Mouse (Mus musculus) CD8-positive naive resting alpha-beta T cell, adult 2 months (primary cell): Measurements from ENCODE around the gene Gipc3.

Experiments used
- DNase-seq, 2 experiments: peaks; one replicate each; pipeline ENCODE4 v3.0.0; 2022; ENCODE audit warnings: low read depth in 2 of 2, low spot score in 2 of 2

Gene Gipc3

DNA sequence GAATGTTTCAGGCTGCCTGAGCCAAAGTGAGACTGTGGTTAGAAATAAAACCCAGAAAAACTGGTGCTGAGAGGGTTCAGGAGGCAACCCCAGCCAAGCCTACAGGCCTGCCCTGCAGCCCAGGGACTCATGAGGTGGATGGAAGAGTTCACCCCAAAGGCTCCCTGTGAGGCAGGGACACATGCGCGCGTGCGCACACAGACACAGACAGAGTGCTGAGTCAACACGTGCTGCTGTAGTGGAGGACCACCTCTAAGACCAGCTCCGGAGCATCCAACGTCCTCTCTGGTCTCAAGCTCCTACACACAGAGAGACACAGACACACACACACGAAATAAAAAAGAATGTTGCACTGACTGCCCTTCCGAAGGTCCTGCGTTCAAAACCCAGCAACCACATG, 32.3 kb upstream of the Gipc3 start:
- DNase-seq, result no peak

DNA sequence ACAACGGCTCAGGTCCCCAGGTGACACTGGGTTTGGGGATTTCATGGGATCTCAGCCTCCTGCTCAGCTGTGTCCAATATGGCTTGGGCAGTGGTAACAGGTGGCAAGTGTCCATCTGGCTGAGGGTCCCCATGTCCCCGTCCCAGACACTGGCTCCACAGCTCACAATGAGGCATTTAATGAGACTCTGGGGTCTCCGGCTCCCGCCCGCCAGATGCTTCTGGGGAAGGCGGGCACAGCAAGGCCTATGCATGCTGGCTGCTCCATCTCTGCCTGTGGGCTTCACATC, 24.1 kb upstream of the Gipc3 start:
- DNase-seq, result no peak

GRCm38 (mm10) chr10:81366477-81367206, 23.6 kb upstream of the Gipc3 start:
- no peak for DNase-seq

- DNase-seq, result no peak
Observed at GRCm38 (mm10) chr10:81365672-81366476, 22.8 kb upstream of the Gipc3 start, which contains the start of gene 4930404N11Rik. Gene 4930404N11Rik (minus strand): TSS chr10:81365816.

DNA sequence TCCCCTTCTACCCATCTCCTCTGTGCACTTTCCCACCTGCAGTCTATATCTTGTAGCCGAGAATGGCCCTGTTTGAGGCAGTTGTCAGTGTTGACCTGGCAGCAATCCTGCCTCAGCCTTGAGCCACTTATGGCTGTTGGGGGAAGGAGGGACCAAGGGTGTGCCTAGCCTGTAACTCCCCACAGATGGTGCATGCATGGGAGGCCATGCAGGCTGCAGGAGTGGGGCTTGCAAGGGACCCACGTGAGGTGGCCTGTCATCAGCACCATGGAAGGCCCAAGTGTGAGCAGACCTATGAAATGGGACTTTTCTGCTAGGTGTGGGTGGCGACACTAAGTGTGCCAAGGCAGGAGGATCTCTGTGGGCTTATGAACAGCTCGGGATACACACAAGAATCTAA, 22.0 kb upstream of the Gipc3 start:
- no peak for DNase-seq

DNA sequence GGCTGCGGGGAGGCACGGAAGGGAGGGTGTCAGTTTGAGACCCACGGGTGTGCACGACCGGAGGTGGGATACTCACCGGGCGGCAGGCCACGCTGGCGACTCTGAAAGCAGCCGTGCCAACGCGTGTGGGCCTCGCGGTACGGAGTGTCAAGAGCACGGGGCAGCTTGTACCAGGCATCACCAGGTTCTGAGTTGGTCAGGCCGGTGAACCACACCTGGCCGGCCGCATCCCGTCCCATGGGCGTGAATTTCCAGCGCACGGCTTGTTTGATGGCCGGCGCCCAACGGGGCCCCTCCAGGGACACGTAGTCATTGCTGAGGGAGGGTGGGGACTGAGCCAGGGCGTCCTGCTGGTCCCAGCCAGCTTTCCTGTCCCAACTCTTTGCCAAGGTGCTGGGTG, 21.6 kb upstream of the Gipc3 start:
- no peak for DNase-seq

DNA sequence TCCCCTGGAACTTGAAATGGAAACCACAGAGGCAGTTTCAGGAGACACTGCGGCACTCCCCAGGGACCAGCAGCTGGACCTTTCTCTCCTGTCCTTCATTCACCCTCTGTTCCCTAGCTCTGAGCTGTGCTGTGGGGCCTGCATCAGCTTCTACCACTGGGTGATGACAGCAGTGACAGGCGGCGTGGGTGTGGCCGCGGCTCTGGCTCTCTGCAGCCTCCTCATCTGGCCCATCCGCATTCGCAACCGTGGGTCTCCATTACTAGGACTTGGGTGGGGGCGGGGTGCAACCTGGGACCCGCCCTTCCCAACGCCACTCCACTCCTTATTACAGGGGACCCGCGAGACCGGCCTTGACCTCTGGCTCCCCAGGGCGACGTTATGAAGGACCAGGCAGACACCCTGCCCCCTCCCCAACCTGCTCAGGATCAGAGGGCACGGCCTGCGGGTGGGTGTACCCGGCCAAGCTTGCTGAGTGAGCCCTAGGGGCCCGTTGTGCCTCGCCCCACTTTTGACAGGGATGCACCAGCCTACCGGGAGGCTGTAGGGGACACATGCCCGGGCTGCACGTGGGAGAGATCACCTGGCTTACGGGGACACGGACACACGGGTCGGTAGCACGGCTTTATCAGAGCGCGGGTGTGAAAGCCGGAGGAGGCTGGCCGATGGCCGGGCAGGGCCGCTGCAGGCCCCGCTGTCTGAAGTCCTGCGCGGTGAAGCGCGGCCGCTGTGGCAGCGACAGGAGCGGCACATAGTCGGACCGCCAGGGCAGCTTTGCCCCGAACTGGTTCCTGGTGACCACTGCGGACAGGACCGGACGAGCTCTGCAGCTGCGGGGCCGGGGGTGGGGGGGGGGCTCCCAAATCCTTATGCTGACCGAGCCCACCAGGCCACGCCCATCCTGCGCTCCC, 20.6 kb upstream of the Gipc3 start:
- no peak for DNase-seq

DNA sequence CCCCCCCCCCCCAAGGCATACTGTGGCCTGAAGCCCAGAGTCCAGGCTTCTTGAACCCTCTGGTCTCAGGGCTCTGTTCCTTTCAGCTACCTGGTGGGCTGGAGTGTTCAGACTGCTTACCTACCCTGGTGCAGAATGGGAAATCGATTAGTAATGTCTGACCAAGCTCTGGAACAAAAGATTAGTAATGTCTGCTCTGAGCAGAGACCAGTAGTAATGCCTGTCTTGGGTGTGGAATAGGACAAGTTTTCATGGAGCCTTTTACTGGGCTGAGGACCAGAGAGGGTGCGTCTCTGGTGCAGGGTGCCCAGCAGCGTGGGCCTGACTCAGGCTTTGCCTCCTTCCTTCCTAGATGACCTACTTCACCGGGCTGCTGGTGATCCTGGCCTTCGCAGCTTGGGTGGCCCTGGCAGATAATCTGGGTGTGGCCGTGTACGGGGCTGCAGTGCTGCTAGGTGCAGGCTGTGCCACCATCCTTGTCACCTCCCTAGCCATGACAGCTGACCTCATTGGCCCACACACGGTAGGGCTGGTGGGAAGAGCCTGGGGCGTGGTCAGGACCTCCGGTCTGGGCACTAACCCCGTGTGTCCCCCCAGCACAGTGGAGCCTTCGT, 19.4 kb upstream of the Gipc3 start:
- DNase-seq, result no peak

DNA sequence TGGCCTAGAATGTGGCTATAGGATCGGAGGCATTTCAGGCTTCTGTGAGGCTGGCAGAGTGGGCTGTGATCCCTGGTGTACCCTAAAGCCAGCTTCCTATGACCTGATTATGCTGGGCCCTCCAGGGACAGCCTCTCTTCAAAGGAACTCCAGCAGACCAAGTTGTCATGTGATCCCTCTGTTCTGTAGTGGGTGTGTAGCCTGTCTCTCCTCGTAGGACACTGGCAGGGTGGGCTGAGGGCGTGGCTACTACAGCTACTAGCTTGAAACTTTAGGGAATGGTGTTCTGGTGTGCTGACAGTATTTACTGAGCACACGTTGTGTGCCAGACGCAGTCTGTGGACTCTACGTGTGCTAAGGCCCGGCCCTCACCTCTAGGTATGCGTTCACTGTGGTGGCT, 17.7 kb upstream of the Gipc3 start:
- DNase-seq, result no peak

DNA sequence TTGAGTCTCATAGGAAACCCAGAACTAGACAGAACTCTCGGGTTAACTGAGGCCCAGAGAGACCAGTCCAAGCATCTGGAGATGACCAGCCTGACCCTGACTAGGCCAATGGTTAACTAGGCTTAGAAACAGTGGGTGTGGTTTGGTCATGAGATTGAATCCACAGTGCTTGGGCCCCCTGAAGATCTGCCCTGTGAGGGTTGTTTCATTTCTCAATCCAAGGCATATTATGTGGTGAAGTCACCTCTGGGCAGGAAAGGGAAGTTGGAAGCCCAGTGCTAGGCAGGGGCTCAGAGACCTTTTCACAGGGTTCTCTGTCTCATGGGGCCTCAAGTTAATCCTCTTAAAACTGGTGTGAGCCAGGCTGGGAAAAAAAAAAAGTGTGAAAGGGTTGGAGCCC, 15.8 kb upstream of the Gipc3 start:
- DNase-seq, result no peak

- DNase-seq, result no peak
Observed at GRCm38 (mm10) chr10:81358209-81358608, 15.1 kb upstream of the Gipc3 start.

DNA sequence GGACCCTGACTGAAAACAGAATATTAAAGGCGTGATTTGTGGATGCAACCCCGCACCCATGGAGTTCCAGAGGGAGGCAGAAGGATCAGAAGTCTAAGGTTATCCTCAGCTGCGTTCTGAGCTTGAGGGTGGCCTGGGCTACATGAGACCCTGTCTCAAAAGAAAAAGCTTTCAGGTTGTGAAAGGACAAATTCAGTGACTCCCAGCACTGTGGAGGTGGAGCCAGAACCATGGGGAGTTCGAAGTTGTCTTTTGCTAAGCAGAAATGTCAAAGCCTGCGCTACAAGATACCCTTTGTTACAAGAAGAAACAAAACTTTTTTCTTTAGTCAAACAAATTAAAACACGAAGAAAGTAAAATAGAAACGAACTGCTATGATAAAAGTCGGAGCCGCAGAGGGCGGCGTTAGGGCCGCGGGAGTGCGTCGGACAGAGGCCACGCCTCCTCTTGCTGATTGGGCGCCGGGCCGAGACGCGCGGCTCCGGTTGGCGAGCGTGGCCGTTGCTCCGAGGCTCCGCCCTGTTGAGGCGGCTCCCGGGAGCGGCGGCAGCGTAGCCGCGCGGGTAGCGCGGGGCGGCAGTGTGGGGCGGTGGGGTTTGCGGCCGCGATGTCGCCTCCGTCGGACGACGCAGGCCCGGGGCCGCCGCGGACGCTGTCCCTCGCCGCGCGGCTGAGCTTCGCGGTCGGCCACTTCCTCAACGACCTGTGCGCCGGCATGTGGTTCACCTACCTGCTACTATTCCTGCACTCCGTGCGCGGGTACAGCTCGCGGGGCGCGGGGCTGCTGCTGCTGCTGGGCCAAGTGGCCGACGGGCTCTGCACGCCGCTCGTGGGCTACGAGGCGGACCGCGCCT, 14.2 kb upstream of the Gipc3 start, which contains the start of gene Mfsd12:
Gene Mfsd12, plus strand, starts transcription at position 501 of the 854 bp plus-strand sequence.
- peak; percentile 76 to 77 for DNase-seq

GRCm38 (mm10) chr10:81356352-81356990, 13.4 kb upstream of the Gipc3 start:
- DNase-seq, result no peak

DNA sequence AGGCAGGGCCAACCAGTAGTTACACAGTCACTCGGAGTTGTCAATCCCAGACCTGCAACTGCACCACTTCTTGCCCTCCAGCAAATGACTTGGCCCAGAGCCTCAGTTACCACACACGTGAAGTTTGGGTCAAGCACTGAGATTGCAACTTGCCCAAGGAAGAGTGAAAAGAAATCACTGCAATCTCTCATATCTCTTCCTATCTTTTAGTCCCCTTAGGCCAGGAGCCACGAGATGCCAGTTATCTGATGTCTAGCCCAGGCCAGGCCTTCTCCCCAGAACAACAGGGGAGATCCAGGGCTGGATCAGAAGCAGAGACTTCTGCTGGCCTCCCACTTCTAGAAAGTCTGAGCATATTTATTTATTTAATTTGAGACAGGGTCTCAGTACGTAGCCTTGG, 12.5 kb upstream of the Gipc3 start:
- no peak for DNase-seq

DNA sequence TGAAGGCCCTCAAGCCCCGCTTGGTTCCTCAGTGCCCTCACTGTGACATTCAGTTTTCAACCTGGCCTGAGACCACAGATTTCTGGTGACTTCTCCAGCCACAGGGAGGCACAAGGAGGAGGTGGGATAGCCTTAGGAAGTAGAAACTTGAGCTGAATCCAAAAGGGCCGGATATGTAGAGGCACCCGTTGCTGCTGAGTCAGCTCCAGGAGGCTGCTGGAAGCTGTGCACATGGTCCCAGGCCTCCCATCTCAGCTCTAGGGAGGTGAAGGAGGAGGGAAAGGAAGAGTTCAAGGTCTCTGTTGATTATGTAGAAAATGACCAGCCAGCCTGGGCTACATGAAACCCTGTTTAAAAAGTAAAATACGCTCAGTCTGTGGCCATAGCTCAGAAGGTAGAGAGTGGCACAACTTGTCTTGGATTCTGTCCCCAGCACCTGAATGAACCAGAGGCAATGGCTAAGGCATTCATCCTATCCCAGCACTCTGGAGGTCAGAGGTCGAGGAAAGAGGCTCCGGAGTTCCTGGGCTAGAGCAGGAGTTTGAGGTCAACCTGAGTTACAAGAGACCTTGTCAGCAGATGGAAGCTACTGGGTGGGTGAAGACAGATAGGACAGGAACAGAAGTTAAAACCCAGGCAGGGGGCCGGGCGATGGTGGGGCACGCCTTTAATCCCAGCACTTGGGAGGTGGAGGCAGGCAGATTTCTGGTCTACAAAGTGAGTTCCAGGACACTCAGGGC, 11.8 kb upstream of the Gipc3 start:
- no peak for DNase-seq

DNA sequence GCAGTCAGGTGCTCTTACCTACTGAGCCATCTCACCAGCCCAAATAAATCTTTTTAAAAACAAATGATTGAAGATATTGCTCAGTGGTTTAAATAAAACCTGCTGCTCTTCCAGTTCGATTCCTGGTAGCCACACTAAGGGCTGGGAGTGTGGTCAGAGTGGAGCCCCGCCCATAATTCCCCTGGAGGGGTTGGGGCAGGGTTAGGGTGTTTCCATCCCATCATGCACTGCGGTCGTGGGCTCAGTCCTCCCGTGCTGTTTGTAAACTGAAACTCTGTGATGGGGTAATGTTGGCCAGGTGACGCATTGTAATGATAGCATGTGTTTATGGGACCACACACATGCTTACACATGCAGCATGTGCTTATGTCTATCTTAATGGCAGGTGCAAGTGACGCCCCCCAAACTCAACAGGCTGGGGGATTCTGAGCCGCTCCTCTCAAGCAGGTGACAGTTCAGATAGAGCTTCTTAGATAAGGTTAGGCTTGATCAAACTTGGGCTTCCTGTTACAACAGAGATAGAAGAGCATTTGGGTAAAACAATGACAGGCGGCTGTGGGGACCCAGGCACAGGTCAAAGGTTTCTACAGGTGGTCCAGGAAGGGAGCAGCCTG, 8.7 kb upstream of the Gipc3 start:
- peak; percentile 37 to 58 for DNase-seq

GRCm38 (mm10) chr10:81350351-81351063, 7.4 kb upstream of the Gipc3 start, which contains the start of gene Hmg20b:
Gene Hmg20b (minus strand): TSS chr10:81350480.
- DNase-seq, result peak; percentile 96 to 98

DNA sequence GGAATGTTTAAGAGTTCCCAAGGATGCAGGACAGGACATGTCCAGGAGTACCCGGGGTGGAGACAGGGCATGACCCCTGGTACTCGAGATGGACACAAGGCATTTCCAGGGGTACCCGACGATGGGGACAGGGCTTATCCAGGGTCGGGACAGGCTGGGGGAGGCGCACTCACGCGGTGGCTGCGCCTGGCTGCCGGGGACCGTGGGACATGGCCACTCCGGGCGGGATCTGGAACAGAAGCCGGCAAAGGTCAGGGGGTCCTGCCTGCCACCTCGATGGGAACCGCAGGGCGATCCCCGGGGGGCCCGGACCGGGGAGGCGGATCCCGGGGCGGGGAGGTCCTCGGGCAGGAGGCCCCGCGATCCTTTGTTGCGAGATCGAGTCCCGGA, 6.9 kb upstream of the Gipc3 start:
- peak in 1 of 2 experiments; percentile 23 for DNase-seq
